Mouse (Mus musculus): ENCODE data around the gene Fam124b. TPM values are rescaled to one million over a fixed set of nuclear protein-coding genes. Genes with fewer than 3 reads are reported as not detected.

Fam124b gene
- 0.44 and 0.56 TPM in 2 replicates for polyA plus RNA-seq (2014; fragmentation: Nextera tagmentation; extraction: Ambion mirVana)

GRCm38 (mm10) chr1:80218268-80218667, at the start of gene Fam124b:
Gene Fam124b (minus strand): TSS chr1:80218473.
- H3K4me3 ChIP-seq (ENCODE audit: low read depth, low read length) = no peak within 1 kb of the TSS
- no peaks in the 10 kb centered on the region for H3K36me3 ChIP-seq (ENCODE audit: control insufficient read depth, insufficient read depth, low read length)
- no peaks in the 10 kb centered on the region for H3K4me1 ChIP-seq (ENCODE audit: control insufficient read depth, insufficient read depth, low read length)
- H3K27ac ChIP-seq (ENCODE audit: low read depth, low read length) = no peak within 1 kb of the TSS
- ATAC-seq (peak; percentile 37; the same call in 1 of the 2 replicates), DNase-seq (ENCODE audit: low spot score) (no peak)
- H3K4me2 ChIP-seq (ENCODE audit: low read length) = no peak within 1 kb of the TSS
- no peaks in the 10 kb centered on the region for H3K27me3 ChIP-seq (replicated peaks; ENCODE audit: control insufficient read depth, insufficient read depth, low read length)
- no peak within 1 kb of the TSS for H3K9ac ChIP-seq (ENCODE audit: low read length)
- WGBS = 90% methylated on average over 6 of the region's 6 CpGs
- H3K9me3 ChIP-seq (replicated peaks; ENCODE audit: control insufficient read depth, low read length) = no peaks in the 10 kb centered on the region

DNA sequence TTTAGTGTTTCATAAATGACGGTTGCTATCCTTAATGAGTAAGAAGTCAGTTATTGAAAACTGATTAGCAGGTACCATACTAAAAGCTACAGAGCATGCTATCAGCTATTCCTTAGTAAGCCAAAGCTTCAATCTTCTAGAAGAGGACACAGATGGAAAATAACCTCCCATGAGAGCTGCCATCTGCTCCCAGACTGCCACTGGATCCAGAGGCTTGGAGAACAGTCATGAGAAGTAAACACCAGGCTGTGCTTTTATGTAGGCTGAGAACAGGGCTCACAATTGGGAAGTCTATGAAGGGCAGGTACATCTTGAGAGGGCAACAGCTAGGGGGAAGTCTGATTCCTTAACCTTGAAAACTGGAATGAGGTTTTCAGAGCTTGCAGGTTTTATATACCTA, 42.2 kb upstream of the Fam124b start:
- WGBS = 62% methylated on average over 1 of the region's 1 CpGs

GRCm38 (mm10) chr1:80258632-80259031, 40.4 kb upstream of the Fam124b start:
- H3K4me3 ChIP-seq (ENCODE audit: low read depth, low read length) = no peak overlapping the region
- no peak overlapping the region for H3K4me2 ChIP-seq (ENCODE audit: low read length)
- no peak for ATAC-seq
- no peaks in the 10 kb centered on the region for H3K27me3 ChIP-seq (replicated peaks; ENCODE audit: control insufficient read depth, insufficient read depth, low read length)
- no peaks in the 10 kb centered on the region for H3K4me1 ChIP-seq (ENCODE audit: control insufficient read depth, insufficient read depth, low read length)
- H3K9ac ChIP-seq (ENCODE audit: low read length) = no peak overlapping the region
- H3K36me3 ChIP-seq (ENCODE audit: control insufficient read depth, insufficient read depth, low read length) = 0 out of 2 replicates have a peak, but pooled peaks cover 1% of the 10 kb centered on the region
- H3K27ac ChIP-seq (ENCODE audit: low read depth, low read length) = no peak overlapping the region
- no peak for DNase-seq (ENCODE audit: low spot score)
- WGBS = 81% methylated on average over 4 of the region's 4 CpGs
- H3K9me3 ChIP-seq (replicated peaks; ENCODE audit: control insufficient read depth, low read length) = no peaks in the 10 kb centered on the region

More for the DNA sequence above, 42.2 kb upstream of the Fam124b start:
- Histone ChIP-seq H3K9me3 (replicated peaks; ENCODE audit: control insufficient read depth, low read length) (no peaks in the 10 kb centered on the region), H3K27me3 (replicated peaks; ENCODE audit: control insufficient read depth, insufficient read depth, low read length) (no peaks in the 10 kb centered on the region), H3K9ac (ENCODE audit: low read length) (no peak overlapping the region), H3K27ac (ENCODE audit: low read depth, low read length) (no peak overlapping the region), H3K4me2 (ENCODE audit: low read length) (no peak overlapping the region), H3K4me3 (ENCODE audit: low read depth, low read length) (no peak overlapping the region), H3K4me1 (ENCODE audit: control insufficient read depth, insufficient read depth, low read length) (no peaks in the 10 kb centered on the region), H3K36me3 (ENCODE audit: control insufficient read depth, insufficient read depth, low read length) (peaks cover 6% of the 10 kb centered on the region; the same call in 1 of the 2 replicates)
- no peak for DNase-seq (ENCODE audit: low spot score)
- no peak for ATAC-seq

DNA sequence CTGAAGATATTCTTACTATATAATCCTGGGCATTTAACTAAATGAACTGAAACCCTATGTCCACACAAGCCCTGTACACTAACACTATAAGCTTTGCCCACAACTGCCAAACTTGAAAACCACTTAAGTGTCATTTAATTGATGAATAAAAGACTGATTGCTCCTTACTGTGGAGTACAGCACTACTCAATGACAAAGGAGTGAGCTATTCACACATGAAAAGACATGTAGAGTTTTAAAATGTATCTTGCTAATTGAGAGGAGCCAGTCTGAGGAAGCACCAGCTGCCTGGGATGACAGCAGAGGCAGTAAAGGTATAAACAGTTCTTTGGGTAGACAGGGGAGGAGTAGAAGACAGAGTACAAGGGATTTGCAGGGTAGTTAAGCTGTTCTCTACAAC, 35.0 kb upstream of the Fam124b start:
- Histone ChIP-seq H3K4me2 (ENCODE audit: low read length) (no peak overlapping the region), H3K36me3 (ENCODE audit: control insufficient read depth, insufficient read depth, low read length) (no peaks in the 10 kb centered on the region), H3K4me1 (ENCODE audit: control insufficient read depth, insufficient read depth, low read length) (no peaks in the 10 kb centered on the region), H3K27ac (ENCODE audit: low read depth, low read length) (no peak overlapping the region), H3K9me3 (replicated peaks; ENCODE audit: control insufficient read depth, low read length) (no peaks in the 10 kb centered on the region), H3K27me3 (replicated peaks; ENCODE audit: control insufficient read depth, insufficient read depth, low read length) (no peaks in the 10 kb centered on the region), H3K4me3 (ENCODE audit: low read depth, low read length) (no peak overlapping the region), H3K9ac (ENCODE audit: low read length) (no peak overlapping the region)
- no peak for DNase-seq (ENCODE audit: low spot score)
- ATAC-seq = no peak

GRCm38 (mm10) chr1:80250247-80250646, 32.0 kb upstream of the Fam124b start:
- Histone ChIP-seq H3K9me3 (replicated peaks; ENCODE audit: control insufficient read depth, low read length) (no peaks in the 10 kb centered on the region), H3K4me3 (ENCODE audit: low read depth, low read length) (no peak overlapping the region), H3K4me2 (ENCODE audit: low read length) (no peak overlapping the region), H3K27me3 (replicated peaks; ENCODE audit: control insufficient read depth, insufficient read depth, low read length) (no peaks in the 10 kb centered on the region), H3K36me3 (ENCODE audit: control insufficient read depth, insufficient read depth, low read length) (no peaks in the 10 kb centered on the region), H3K9ac (ENCODE audit: low read length) (no peak overlapping the region), H3K27ac (ENCODE audit: low read depth, low read length) (no peak overlapping the region), H3K4me1 (ENCODE audit: control insufficient read depth, insufficient read depth, low read length) (no peaks in the 10 kb centered on the region)
- 90% methylated on average over 5 of the region's 5 CpGs for WGBS
- ATAC-seq (no peak), DNase-seq (ENCODE audit: low spot score) (no peak)

DNA sequence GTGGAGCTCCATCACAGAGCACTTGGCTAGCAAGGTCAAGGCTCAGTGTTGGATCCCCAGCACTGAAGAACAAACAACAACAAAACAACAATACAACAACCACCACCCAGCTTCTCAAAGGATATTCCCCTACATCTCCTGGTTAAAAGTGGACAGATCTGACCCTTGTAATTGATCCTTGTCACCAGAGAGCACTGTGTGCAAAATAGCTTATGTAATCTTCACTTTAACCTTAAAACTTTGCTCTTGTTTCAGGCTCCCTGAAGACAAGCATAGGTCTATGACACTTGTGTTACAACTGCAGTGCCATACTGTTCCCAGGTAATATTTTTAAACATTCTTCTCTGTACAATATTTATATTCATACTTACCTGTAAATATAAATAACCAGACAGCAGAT, 28.9 kb upstream of the Fam124b start:
- H3K27me3 ChIP-seq (replicated peaks; ENCODE audit: control insufficient read depth, insufficient read depth, low read length) = no peaks in the 10 kb centered on the region
- no peak overlapping the region for H3K27ac ChIP-seq (ENCODE audit: low read depth, low read length)
- H3K9me3 ChIP-seq (replicated peaks; ENCODE audit: control insufficient read depth, low read length) = no peaks in the 10 kb centered on the region
- H3K4me1 ChIP-seq (ENCODE audit: control insufficient read depth, insufficient read depth, low read length) = no peaks in the 10 kb centered on the region
- ATAC-seq = no peak
- no peak overlapping the region for H3K9ac ChIP-seq (ENCODE audit: low read length)
- no peak overlapping the region for H3K4me2 ChIP-seq (ENCODE audit: low read length)
- no peak for DNase-seq (ENCODE audit: low spot score)
- no peaks in the 10 kb centered on the region for H3K36me3 ChIP-seq (ENCODE audit: control insufficient read depth, insufficient read depth, low read length)
- no peak overlapping the region for H3K4me3 ChIP-seq (ENCODE audit: low read depth, low read length)

DNA sequence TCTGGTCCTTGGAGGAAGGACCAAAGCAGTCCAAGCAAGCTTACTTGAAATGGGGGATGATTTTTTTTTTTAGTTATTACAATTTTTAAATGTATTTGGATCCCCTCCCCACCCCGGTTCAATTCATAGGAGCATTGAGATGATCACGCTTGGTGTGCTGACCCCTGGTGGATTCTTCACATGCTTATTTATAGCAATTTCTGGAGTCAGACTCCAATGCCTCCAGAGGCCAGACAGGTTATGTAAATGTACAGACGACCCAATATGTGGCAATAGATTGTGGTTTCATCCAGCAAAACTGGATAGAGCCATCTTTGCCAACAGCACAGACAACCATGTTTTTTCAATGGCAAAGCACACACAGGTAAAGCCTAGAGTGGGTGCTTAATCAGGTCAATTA, 25.9 kb upstream of the Fam124b start:
- no peaks in the 10 kb centered on the region for H3K4me1 ChIP-seq (ENCODE audit: control insufficient read depth, insufficient read depth, low read length)
- no peak overlapping the region for H3K9ac ChIP-seq (ENCODE audit: low read length)
- ATAC-seq (no peak), DNase-seq (ENCODE audit: low spot score) (no peak)
- H3K4me3 ChIP-seq (ENCODE audit: low read depth, low read length) = no peak overlapping the region
- no peak overlapping the region for H3K27ac ChIP-seq (ENCODE audit: low read depth, low read length)
- 82% methylated on average over 3 of the region's 3 CpGs for WGBS
- no peak overlapping the region for H3K4me2 ChIP-seq (ENCODE audit: low read length)
- H3K36me3 ChIP-seq (ENCODE audit: control insufficient read depth, insufficient read depth, low read length) = no peaks in the 10 kb centered on the region
- H3K9me3 ChIP-seq (replicated peaks; ENCODE audit: control insufficient read depth, low read length) = no peaks in the 10 kb centered on the region
- no peaks in the 10 kb centered on the region for H3K27me3 ChIP-seq (replicated peaks; ENCODE audit: control insufficient read depth, insufficient read depth, low read length)

DNA sequence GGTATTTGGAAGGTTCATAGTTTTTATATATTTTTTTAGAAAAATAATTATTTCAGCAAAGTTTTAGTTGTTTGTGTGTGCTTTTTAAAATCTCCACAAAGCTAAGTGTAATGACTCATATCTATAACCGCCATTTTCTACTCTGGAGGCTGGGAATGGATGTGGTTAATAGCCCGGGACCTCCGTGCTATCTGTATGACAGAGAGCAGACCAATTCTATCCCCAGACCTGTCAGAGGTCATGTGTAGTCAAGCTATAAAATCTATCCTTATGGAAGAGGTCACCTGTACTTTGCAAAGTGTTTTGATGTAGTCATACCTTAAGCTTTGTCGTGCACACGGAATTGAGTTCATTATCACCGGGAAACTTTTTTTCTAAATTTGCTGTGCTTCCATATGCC, 23.3 kb upstream of the Fam124b start:
- H3K36me3 ChIP-seq (ENCODE audit: control insufficient read depth, insufficient read depth, low read length) = no peaks in the 10 kb centered on the region
- H3K9me3 ChIP-seq (replicated peaks; ENCODE audit: control insufficient read depth, low read length) = no peaks in the 10 kb centered on the region
- peaks cover 11% of the 10 kb centered on the region for H3K4me1 ChIP-seq (ENCODE audit: control insufficient read depth, insufficient read depth, low read length)
- 96% methylated on average over 6 of the region's 6 CpGs for WGBS
- H3K4me3 ChIP-seq (ENCODE audit: low read depth, low read length) = no peak overlapping the region
- DNase-seq (ENCODE audit: low spot score) (no peak), ATAC-seq (no peak)
- H3K4me2 ChIP-seq (ENCODE audit: low read length) = no peak overlapping the region
- H3K27ac ChIP-seq (ENCODE audit: low read depth, low read length) = no peak overlapping the region
- H3K9ac ChIP-seq (ENCODE audit: low read length) = no peak overlapping the region
- no peaks in the 10 kb centered on the region for H3K27me3 ChIP-seq (replicated peaks; ENCODE audit: control insufficient read depth, insufficient read depth, low read length)

GRCm38 (mm10) chr1:80240017-80240660, 21.9 kb upstream of the Fam124b start:
- H3K36me3 ChIP-seq (ENCODE audit: control insufficient read depth, insufficient read depth, low read length) = no peaks in the 10 kb centered on the region
- no peak for DNase-seq (ENCODE audit: low spot score)
- peaks cover 15% of the 10 kb centered on the region for H3K4me1 ChIP-seq (ENCODE audit: control insufficient read depth, insufficient read depth, low read length)
- no peak overlapping the region for H3K4me3 ChIP-seq (ENCODE audit: low read depth, low read length)
- H3K9ac ChIP-seq (ENCODE audit: low read length) = no peak overlapping the region
- no peak for ATAC-seq
- WGBS = 10% methylated on average over 12 of the region's 12 CpGs
- no peaks in the 10 kb centered on the region for H3K9me3 ChIP-seq (replicated peaks; ENCODE audit: control insufficient read depth, low read length)
- no peak overlapping the region for H3K27ac ChIP-seq (ENCODE audit: low read depth, low read length)
- no peak overlapping the region for H3K4me2 ChIP-seq (ENCODE audit: low read length)
- H3K27me3 ChIP-seq (replicated peaks; ENCODE audit: control insufficient read depth, insufficient read depth, low read length) = no peaks in the 10 kb centered on the region

Measured in forebrain, embryonic 14.5 days (tissue).